Mouse (Mus musculus) adipocyte (in vitro differentiated cells): ENCODE results near the gene Chd1l.

Experiments
- DNase-seq: peaks from one replicate; pipeline ENCODE4 v3.0.0-alpha.2; 2016; ENCODE audit warnings: low spot score

The Chd1l gene

GRCm38 (mm10) chr3:97521946-97522731 lies 87.9 kb downstream of the Chd1l start:
- DNase-seq: no peak

DNA sequence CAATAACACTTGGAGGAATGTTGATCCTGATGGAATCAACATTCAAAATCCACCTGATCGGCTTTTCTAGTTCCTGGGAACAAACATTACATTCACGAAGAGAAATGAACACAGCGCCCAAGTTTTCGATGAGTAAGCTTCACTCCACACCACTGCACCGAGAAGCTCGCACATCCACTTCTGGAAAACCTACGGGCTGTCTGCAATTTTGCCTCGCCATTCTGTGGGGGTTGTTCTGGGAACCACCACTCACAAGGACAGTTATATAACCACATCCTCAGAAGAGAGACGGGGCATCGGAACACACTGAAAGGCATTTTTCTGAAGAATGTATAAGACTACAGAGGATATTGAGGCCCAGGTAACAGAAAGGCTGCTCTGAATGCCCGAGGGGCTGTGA lies 90.1 kb downstream of the Chd1l start:
- no peak for DNase-seq

DNA sequence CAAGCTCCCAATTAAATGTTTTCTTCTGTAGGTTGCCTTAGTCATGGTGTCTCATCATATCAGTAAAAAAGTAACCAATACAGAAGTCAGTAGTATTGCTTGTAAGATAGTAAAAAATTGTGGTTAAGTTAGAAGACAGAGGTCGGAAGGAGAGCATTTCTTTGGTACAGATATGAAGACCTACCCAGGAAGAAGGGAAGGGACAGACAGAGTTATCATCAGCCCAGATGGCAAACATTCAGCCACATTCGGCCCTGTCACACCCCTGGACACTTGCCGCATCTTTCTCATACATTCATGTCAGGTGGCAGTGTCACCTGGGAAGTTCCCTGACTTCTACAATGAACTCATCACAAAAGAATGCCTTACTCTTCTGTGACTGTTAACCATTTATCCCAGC lies 97.7 kb downstream of the Chd1l start:
- no peak for DNase-seq
